Mouse (Mus musculus) cerebellum, adult 2 months (tissue): Measurements from ENCODE around the gene Ech1. TPM values are rescaled to one million over a fixed set of nuclear protein-coding genes. Genes with fewer than 3 reads are reported as not detected.

ENCODE experiments used
- DNase-seq, 2 experiments: peaks; one replicate each; pipeline ENCODE4 v3.0.0; 2021
- H3K27ac ChIP-seq: fragments of 200-500 bp; 2 replicates; pipeline ENCODE4 v1.5.1; 2012; ENCODE audit warnings: low read length, control low read depth, inconsistent platforms; ENCODE audit not compliant: insufficient read depth
- H3K27me3 ChIP-seq: fragments of 200-500 bp; 2 replicates; pipeline ENCODE4 v1.6.1; 2012; ENCODE audit warnings: inconsistent platforms, mild to moderate bottlenecking, low read length, moderate library complexity; ENCODE audit not compliant: control insufficient read depth, insufficient read depth
- H3K4me1 ChIP-seq: fragments of 200-500 bp; 2 replicates; pipeline ENCODE4 v1.6.1; 2011; ENCODE audit warnings: low read length; ENCODE audit not compliant: control insufficient read depth, insufficient read depth
- H3K4me3 ChIP-seq: fragments of 200-500 bp; replicated peaks from 2 replicates; pipeline ENCODE3; 2011; ENCODE audit warnings: mild to moderate bottlenecking, low read depth, low read length, control low read depth; ENCODE audit not compliant: insufficient read depth
- CTCF ChIP-seq: fragments of 200-500 bp; IDR thresholded peaks from 2 replicates; pipeline ENCODE4 v1.5.1; 2011; ENCODE audit warnings: low read depth, mild to moderate bottlenecking, control low read depth, low read length, moderate library complexity, borderline replicate concordance; ENCODE audit not compliant: insufficient read depth
- POLR2A ChIP-seq: fragments of 200-500 bp; IDR thresholded peaks from 2 replicates; pipeline ENCODE4 v1.6.1; 2011; ENCODE audit warnings: low read length, control low read depth, borderline replicate concordance; ENCODE audit not compliant: insufficient read depth
- WGBS: fragments of 180-500 bp; shearing (Covaris S2); methylation state at CpG from one replicate; pipeline ENCODE4 v1.1.7; 2018; 5-methylcytosine and 5-hydroxymethylcytosine counted together
- polyA plus RNA-seq: library from polyadenylated mRNA; depleted of rRNA; stranded (reverse); fragments of >200 nt; gene quantifications from 2 replicates; pipeline ENCODE4 v1.2.3, GENCODE M21; 2012

Gene Ech1
- polyA plus RNA-seq, 1 experiment: 106 TPM

GRCm38 (mm10) chr7:28859953-28860352, 34.9 kb downstream of the Ech1 start:
- no peaks in the 10 kb centered on the region for H3K27me3 ChIP-seq
- no peak for DNase-seq
- H3K4me3 ChIP-seq: no peak overlapping the region
- WGBS: 88% methylated on average over 2 of the region's 2 CpGs
- TF ChIP-seq POLR2A: no peak
- no peak for TF ChIP-seq CTCF
- H3K27ac ChIP-seq: no peak overlapping the region
- no peaks in the 10 kb centered on the region for H3K4me1 ChIP-seq

- DNase-seq: no peak
- Histone ChIP-seq H3K4me1 (no peaks in the 10 kb centered on the region), H3K27ac (no peak overlapping the region), H3K4me3 (no peak overlapping the region), H3K27me3 (no peaks in the 10 kb centered on the region)
- TF ChIP-seq CTCF: no peak
- TF ChIP-seq POLR2A: no peak
- 88% methylated on average over 6 of the region's 6 CpGs for WGBS
Observed at GRCm38 (mm10) chr7:28860898-28861297, 35.9 kb downstream of the Ech1 start.

GRCm38 (mm10) chr7:28862817-28863499, 37.9 kb downstream of the Ech1 start:
- WGBS: 77% methylated on average over 15 of the region's 15 CpGs
- Histone ChIP-seq H3K4me3 (no peak overlapping the region), H3K27ac (no peak overlapping the region), H3K4me1 (no peaks in the 10 kb centered on the region), H3K27me3 (no peaks in the 10 kb centered on the region)
- TF ChIP-seq CTCF (no peak), POLR2A (no peak)
- no peak for DNase-seq

GRCm38 (mm10) chr7:28863540-28863939, 38.5 kb downstream of the Ech1 start, which contains the start of gene Lgals7:
Lgals7 (plus strand) TSS chr7:28863853.
- Histone ChIP-seq H3K4me3 (no peak within 1 kb of the TSS), H3K27me3 (no peaks in the 10 kb centered on the region), H3K27ac (no peak within 1 kb of the TSS), H3K4me1 (no peaks in the 10 kb centered on the region)
- no peak for DNase-seq
- TF ChIP-seq CTCF (no peak), POLR2A (no peak)
- WGBS: 82% methylated on average over 6 of the region's 6 CpGs

- 26% methylated on average over 9 of the region's 9 CpGs for WGBS
- H3K27me3 ChIP-seq: no peaks in the 10 kb centered on the region
- no peaks in the 10 kb centered on the region for H3K4me1 ChIP-seq
- no peak for TF ChIP-seq CTCF
- TF ChIP-seq POLR2A: no peak
- no peak overlapping the region for H3K27ac ChIP-seq
- no peak overlapping the region for H3K4me3 ChIP-seq
- no peak for DNase-seq
Observed at GRCm38 (mm10) chr7:28864288-28864750, 39.3 kb downstream of the Ech1 start.

- DNase-seq: no peak
- Histone ChIP-seq H3K4me3 (no peak overlapping the region), H3K27ac (no peak overlapping the region), H3K4me1 (no peaks in the 10 kb centered on the region), H3K27me3 (no peaks in the 10 kb centered on the region)
- WGBS: 54% methylated on average over 33 of the region's 33 CpGs
- TF ChIP-seq CTCF: no peak
- no peak for TF ChIP-seq POLR2A
Observed at GRCm38 (mm10) chr7:28865481-28866300, 40.7 kb downstream of the Ech1 start.

- H3K4me3 ChIP-seq: no peak overlapping the region
- H3K4me1 ChIP-seq: no peaks in the 10 kb centered on the region
- no peak overlapping the region for H3K27ac ChIP-seq
- TF ChIP-seq POLR2A: no peak
- no peaks in the 10 kb centered on the region for H3K27me3 ChIP-seq
- WGBS: 87% methylated on average over 28 of the region's 28 CpGs
- no peak for DNase-seq
Observed at GRCm38 (mm10) chr7:28866769-28867507, 41.9 kb downstream of the Ech1 start.
